In the genomic region with DNA sequence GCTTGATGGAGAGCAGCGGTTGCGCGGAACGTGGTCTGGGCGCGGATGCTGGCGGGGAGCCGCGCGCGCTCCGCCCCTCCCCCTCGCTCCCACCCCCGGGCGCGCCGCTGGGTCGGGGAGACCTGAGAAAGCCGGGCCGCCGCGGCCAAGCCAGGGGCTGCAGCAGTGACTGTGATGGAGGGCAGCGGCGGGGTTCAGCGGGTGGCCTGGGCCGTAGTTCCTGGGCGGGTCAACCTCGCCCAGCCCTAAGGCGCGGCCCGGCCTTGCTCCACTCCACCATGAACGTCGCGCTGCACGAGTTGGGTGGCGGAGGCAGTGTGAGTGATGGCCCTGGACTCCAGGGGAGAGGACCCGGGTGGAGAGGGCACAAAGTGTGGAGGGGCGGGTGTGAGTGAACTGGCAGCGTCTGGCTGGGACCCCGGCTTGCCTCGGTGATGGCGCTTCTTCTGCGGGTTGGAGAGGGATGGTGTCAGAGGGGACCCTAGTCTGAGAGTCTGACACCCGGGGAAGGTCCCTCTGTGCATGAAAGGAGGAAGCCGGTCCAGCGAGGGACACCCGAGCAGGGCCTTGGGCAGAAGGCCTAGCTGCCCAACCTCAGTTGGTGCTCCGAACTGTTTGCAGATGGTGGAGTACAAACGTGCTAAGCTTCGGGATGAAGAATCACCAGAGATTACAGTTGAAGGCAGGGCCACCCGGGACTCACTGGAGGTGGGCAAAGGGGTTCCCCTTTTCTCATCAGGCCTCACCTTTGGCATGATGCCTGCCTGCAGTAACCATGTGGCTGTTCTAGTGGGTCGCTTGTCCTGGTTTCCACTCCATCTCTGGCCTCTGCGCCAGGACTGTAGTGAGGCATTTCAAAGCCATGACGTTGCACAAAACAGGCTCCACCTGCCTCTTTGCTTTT, we compare ENCODE assay signal across 8 mouse cellular contexts. TPM values are rescaled to one million over a fixed set of nuclear protein-coding genes. Genes with fewer than 3 reads are reported as not detected.
DNase-seq lines count a peak whose midpoint lies in the region; ATAC-seq and TF ChIP-seq lines count a peak whose summit lies in the region.

A gene (plus strand): TSS at position 98 of the 904 bp plus-strand sequence.

- peaks cover 13% of the 10 kb centered on the region for H3K27me3 ChIP-seq in kidney, embryonic 14.5 days (ENCODE audit: control insufficient read depth, insufficient read depth, low read length)
- peaks cover 38% of the 10 kb centered on the region for H3K27me3 ChIP-seq in heart, embryonic 15.5 days
- H3K27me3 ChIP-seq in limb, embryonic 10.5 days (ENCODE audit: low read depth, poor library complexity, severe bottlenecking) = peaks cover 29% of the 10 kb centered on the region
- H3K27me3 ChIP-seq in midbrain, postnatal 0 days (ENCODE audit: insufficient read depth, low read length) = no peaks in the 10 kb centered on the region

- H3K27ac ChIP-seq in kidney, embryonic 14.5 days (ENCODE audit: low read depth, low read length) = no peak within 1 kb of the TSS
- H3K27ac ChIP-seq in heart, embryonic 15.5 days = no peak within 1 kb of the TSS
- H3K27ac ChIP-seq in limb, embryonic 10.5 days = peak within 1 kb of the TSS; percentile 81
- peak within 1 kb of the TSS; percentile 78 for H3K27ac ChIP-seq in midbrain, postnatal 0 days (ENCODE audit: low read depth, low read length)

- DNase-seq in kidney, adult 11 months = no peak
- peak; percentile 55 for DNase-seq in MN1 (ENCODE audit: low spot score)
- DNase-seq in cerebellum, postnatal 25 days = peak; percentile 74 to 79
- DNase-seq in limb, embryonic 10.5 days (ENCODE audit: low spot score) = peak; percentile 64
- DNase-seq in midbrain, postnatal 0 days (ENCODE audit: low spot score) = peak; percentile 32

- no peak for TF ChIP-seq CTCF in midbrain, postnatal 0 days (IDR thresholded peaks at IDR 0.05)

- H3K9ac ChIP-seq in kidney, embryonic 14.5 days (ENCODE audit: low read depth, low read length) = peak within 1 kb of the TSS; percentile 72
- H3K9ac ChIP-seq in heart, embryonic 15.5 days = peak within 1 kb of the TSS; percentile 59
- H3K9ac ChIP-seq in midbrain, postnatal 0 days (replicated peaks; ENCODE audit: low read length, poor library complexity, severe bottlenecking) = peak within 1 kb of the TSS; percentile 92

- peak; percentile 78 for ATAC-seq in kidney, embryonic 14.5 days (ENCODE audit: low FRiP score, low TSS enrichment)
- 0 out of 2 replicates have a peak, but pooled peaks have one; percentile 50 for ATAC-seq in heart, embryonic 15.5 days (replicated peaks; ENCODE audit: insufficient number of reproducible peaks, insufficient read depth, low FRiP score, low read depth)
- peak; percentile 68 for ATAC-seq in midbrain, postnatal 0 days (ENCODE audit: low FRiP score)
- ATAC-seq in CD4-positive, CD25-positive, alpha-beta regulatory T cell, adult 4 months = no peak

- 8% methylated on average over 54 of the region's 54 CpGs for WGBS in kidney, embryonic 14.5 days
- WGBS in heart, embryonic 15.5 days = 8% methylated on average over 53 of the region's 54 CpGs
- 7% methylated on average over 54 of the region's 54 CpGs for WGBS in limb, embryonic 10.5 days
- 6% methylated on average over 53 of the region's 54 CpGs for WGBS in midbrain, postnatal 0 days

- H3K9me3 ChIP-seq in kidney, embryonic 14.5 days (ENCODE audit: control insufficient read depth, low read length) = no peaks in the 10 kb centered on the region
- no peaks in the 10 kb centered on the region for H3K9me3 ChIP-seq in heart, embryonic 15.5 days (replicated peaks)
- H3K9me3 ChIP-seq in limb, embryonic 10.5 days (replicated peaks) = no peaks in the 10 kb centered on the region
- no peaks in the 10 kb centered on the region for H3K9me3 ChIP-seq in midbrain, postnatal 0 days (ENCODE audit: low read length)

- H3K4me2 ChIP-seq in kidney, embryonic 14.5 days (replicated peaks; ENCODE audit: low read depth, low read length) = peak within 1 kb of the TSS; percentile 95
- peak within 1 kb of the TSS; percentile 95 for H3K4me2 ChIP-seq in heart, embryonic 15.5 days
- peak within 1 kb of the TSS; percentile 93 for H3K4me2 ChIP-seq in midbrain, postnatal 0 days (ENCODE audit: low read depth, low read length, poor library complexity, severe bottlenecking)

- no peaks in the 10 kb centered on the region for H3K36me3 ChIP-seq in kidney, embryonic 14.5 days (ENCODE audit: control insufficient read depth, insufficient read depth, low read length)
- no peaks in the 10 kb centered on the region for H3K36me3 ChIP-seq in heart, embryonic 15.5 days
- H3K36me3 ChIP-seq in limb, embryonic 10.5 days = no peaks in the 10 kb centered on the region
- H3K36me3 ChIP-seq in midbrain, postnatal 0 days (ENCODE audit: insufficient read depth, low read length) = peaks cover 5% of the 10 kb centered on the region

- peak within 1 kb of the TSS; percentile 59 for H3K4me3 ChIP-seq in kidney, embryonic 14.5 days (ENCODE audit: low read length)
- H3K4me3 ChIP-seq in heart, embryonic 15.5 days = peak within 1 kb of the TSS; percentile 56
- H3K4me3 ChIP-seq in limb, embryonic 10.5 days = peak within 1 kb of the TSS; percentile 67
- H3K4me3 ChIP-seq in midbrain, postnatal 0 days (ENCODE audit: low read depth, low read length) = peak within 1 kb of the TSS; percentile 63

- 0 out of 2 replicates have a peak, but pooled peaks cover 4% of the 10 kb centered on the region for H3K4me1 ChIP-seq in kidney, embryonic 14.5 days (ENCODE audit: control insufficient read depth, insufficient read depth, low read length)
- H3K4me1 ChIP-seq in heart, embryonic 15.5 days (replicated peaks) = peaks cover 6% of the 10 kb centered on the region
- H3K4me1 ChIP-seq in limb, embryonic 10.5 days = peaks cover 9% of the 10 kb centered on the region
- no peaks in the 10 kb centered on the region for H3K4me1 ChIP-seq in midbrain, postnatal 0 days (ENCODE audit: insufficient read depth, low read length)

RNA-seq across cellular contexts. Expression of the gene that starts here (rescaled TPM):
- polyA plus RNA-seq in kidney, embryonic 14.5 days (2014; fragmentation: Nextera tagmentation; extraction: Ambion mirVana) = 2.6 and 3.1 TPM in 2 replicates
- polyA plus RNA-seq in heart, embryonic 15.5 days (2015; fragmentation: Nextera tagmentation; extraction: Ambion mirVana) = 0.93 and 1.5 TPM in 2 replicates
- 1.9 and 2.6 TPM in 2 replicates for polyA plus RNA-seq in limb, embryonic 10.5 days (2016; fragmentation: Nextera tagmentation; extraction: Ambion mirVana)
- total RNA-seq in midbrain, postnatal 0 days (2014; rRNA removed) = 24.4 and 26.9 TPM in 2 replicates
- polyA plus RNA-seq in midbrain, postnatal 0 days (2015; fragmentation: Nextera tagmentation; extraction: Ambion mirVana) = 16.7 and 16.9 TPM in 2 replicates
- polyA plus RNA-seq in CD4-positive, CD25-positive, alpha-beta regulatory T cell, adult 4 months (2017; shearing (Covaris generic)) = not detected

Comparison
In these comparisons a context has a peak if more than half of its experiments do, and no peak if none do; other contexts are left out.
1. H3K27ac ChIP-seq: peak in limb, embryonic 10.5 days (single experiment) and midbrain, postnatal 0 days (single experiment); none in kidney, embryonic 14.5 days (single experiment) and heart, embryonic 15.5 days (single experiment).
2. Peak in every context shown above with its lines, with median percentiles within 50 percentile points of each other: H3K4me2 ChIP-seq, H3K4me3 ChIP-seq and H3K9ac ChIP-seq.